Mouse (Mus musculus) heart, adult 2 months (tissue): Measurements from ENCODE around the gene Trappc12.

ENCODE experiments used
- CTCF ChIP-seq: fragments of 200-600 bp; IDR thresholded peaks from 2 replicates; pipeline ENCODE4 v1.8.1; 2022; ENCODE audit warnings: antibody characterized with exemption, mild to moderate bottlenecking, moderate library complexity
- POLR2A ChIP-seq: fragments of 200-500 bp; IDR thresholded peaks from 2 replicates; pipeline ENCODE4 v1.6.1; 2011; ENCODE audit warnings: mild to moderate bottlenecking, low read depth, low read length, control low read depth; ENCODE audit not compliant: insufficient read depth

GRCm38 (mm10) chr12:28784864-28785263 lies 34.6 kb upstream of the Trappc12 start:
- TF ChIP-seq CTCF (no peak), POLR2A (no peak)
